Mouse (Mus musculus) hindbrain, embryonic 16.5 days (tissue): ENCODE data around the gene Dicer1. TPM values are rescaled to one million over a fixed set of nuclear protein-coding genes. Genes with fewer than 3 reads are reported as not detected.

Experiments
- ATAC-seq: fragments of 200-750 bp; cut with Nextera tagmentation; 2 replicates; pipeline ENCODE4 v1.8.0; 2017; ENCODE audit warnings: moderate TSS enrichment, moderate library complexity
- H3K27ac ChIP-seq: fragments of 300-500 bp; sonication (generic); 2 replicates; pipeline ENCODE4 v1.5.1; 2014; ENCODE audit warnings: low read depth, mild to moderate bottlenecking, control low read depth, low read length, moderate library complexity
- H3K27me3 ChIP-seq: fragments of 300-500 bp; sonication (generic); replicated peaks from 2 replicates; pipeline ENCODE4 v1.6.1; 2014; ENCODE audit warnings: low read length; ENCODE audit not compliant: control insufficient read depth, insufficient read depth
- H3K36me3 ChIP-seq: fragments of 300-500 bp; sonication (generic); 2 replicates; pipeline ENCODE4 v1.6.1; 2014; ENCODE audit warnings: mild to moderate bottlenecking, low read length, moderate library complexity, mixed read lengths; ENCODE audit not compliant: control insufficient read depth, insufficient read depth
- H3K4me1 ChIP-seq: fragments of 300-500 bp; sonication (generic); 2 replicates; pipeline ENCODE4 v1.6.1; 2014; ENCODE audit warnings: low read depth, low read length; ENCODE audit not compliant: control insufficient read depth, insufficient read depth
- H3K4me2 ChIP-seq: fragments of 300-500 bp; sonication (generic); 2 replicates; pipeline ENCODE4 v1.6.1; 2014; ENCODE audit warnings: mild to moderate bottlenecking, low read length, control low read depth, moderate library complexity
- H3K4me3 ChIP-seq: fragments of 300-500 bp; sonication (generic); 2 replicates; pipeline ENCODE4 v1.5.1; 2014; ENCODE audit warnings: mild to moderate bottlenecking, low read length, control low read depth, moderate library complexity
- H3K9ac ChIP-seq: fragments of 300-500 bp; sonication (generic); 2 replicates; pipeline ENCODE4 v1.6.1; 2014; ENCODE audit warnings: low read depth, mild to moderate bottlenecking, control low read depth, low read length, moderate library complexity
- H3K9me3 ChIP-seq: fragments of 300-500 bp; sonication (generic); 2 replicates; pipeline ENCODE4 v1.6.1; 2014; ENCODE audit warnings: mild to moderate bottlenecking, low read length, moderate library complexity; ENCODE audit not compliant: control insufficient read depth
- WGBS: fragments of 180-500 bp; shearing (Covaris S2); extraction: QIAGEN DNeasy Blood & Tissue Kit; methylation state at CpG from one replicate; pipeline ENCODE4 v1.1.7; 2014; 5-methylcytosine and 5-hydroxymethylcytosine counted together
- polyA plus RNA-seq: library from polyadenylated mRNA; unstranded; fragments of >200 nt; fragmentation: Nextera tagmentation; extraction: Ambion mirVana; gene quantifications from 2 replicates; pipeline ENCODE4 v1.2.1, GENCODE M21; 2015

Dicer1 gene
- polyA plus RNA-seq, 1 experiment from 2014 or later: 23.0 TPM

DNA sequence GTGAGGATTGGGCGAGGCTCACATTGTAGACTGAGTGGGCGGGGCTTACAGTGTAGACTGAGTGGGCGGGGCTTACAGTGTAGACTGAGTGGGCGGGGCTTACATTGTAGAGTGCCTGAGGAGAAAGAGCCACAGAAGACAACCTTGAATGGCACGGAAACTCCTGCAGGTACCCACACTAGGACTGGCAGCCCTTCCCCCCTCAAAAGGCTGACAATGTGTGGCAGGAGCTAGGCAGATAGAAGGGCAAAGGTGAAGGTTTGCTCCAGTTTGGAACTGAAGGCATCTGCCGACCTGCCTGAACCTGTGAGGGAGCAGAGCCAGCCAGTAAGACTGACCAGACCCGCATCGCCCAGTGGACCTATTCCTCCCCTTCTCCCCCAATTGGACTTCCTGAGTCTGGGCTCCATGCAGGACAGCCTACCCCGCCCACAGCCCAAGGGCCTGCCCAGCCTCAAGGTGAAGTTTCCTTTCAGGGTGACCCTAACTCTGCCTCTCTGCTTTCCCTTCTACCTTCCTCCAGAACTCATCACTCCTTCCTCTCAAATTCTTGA, 74.3 kb downstream of the Dicer1 start:
- Histone ChIP-seq H3K27me3 (no peaks in the 10 kb centered on the region), H3K9ac (no peak overlapping the region), H3K4me1 (peaks cover 9% of the 10 kb centered on the region), H3K9me3 (no peaks in the 10 kb centered on the region), H3K27ac (no peak overlapping the region), H3K4me2 (no peak overlapping the region), H3K4me3 (no peak overlapping the region), H3K36me3 (no peaks in the 10 kb centered on the region)
- 96% methylated on average over 9 of the region's 9 CpGs for WGBS
- ATAC-seq: peak; percentile 2; the same call in 1 of the 2 replicates

DNA sequence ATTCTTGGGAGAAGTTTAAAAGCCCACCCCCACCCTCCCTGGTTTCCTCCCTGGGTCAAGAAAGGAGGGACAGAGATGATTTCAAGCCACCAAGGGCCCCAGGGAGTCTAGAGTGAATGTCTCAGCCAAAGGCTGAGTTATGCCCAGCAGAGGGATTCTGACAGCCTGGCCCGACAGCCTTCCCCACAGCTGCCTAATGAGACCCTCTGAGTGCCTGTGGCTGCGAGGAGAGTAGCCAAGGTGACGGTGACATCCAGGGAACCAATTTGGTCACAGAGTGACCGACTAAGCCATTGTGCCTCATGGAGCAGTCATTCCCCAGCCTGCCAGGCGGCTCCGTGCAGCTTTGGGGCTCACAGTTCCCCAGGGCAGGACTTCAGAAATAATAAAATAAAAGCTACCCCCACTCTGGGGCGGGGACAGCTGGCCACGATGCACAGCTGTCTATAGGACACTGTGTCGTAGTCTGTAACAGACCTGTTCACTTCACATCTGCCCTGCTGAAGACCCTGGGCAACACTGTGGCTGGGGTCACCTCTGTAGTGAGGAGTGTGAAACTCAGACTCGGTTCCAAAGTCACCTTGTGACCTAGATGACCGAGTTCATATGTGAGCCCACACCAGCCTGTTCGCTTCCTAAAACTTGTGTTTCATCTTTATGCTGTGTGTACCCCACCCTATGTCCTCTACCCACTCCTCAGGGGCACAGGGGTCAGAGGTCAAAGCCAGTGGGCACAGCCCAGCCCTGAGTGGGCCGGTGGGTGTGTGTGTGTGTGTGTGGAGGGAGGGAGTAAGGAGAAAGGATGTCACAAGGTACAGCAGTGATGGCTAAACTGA, 75.0 kb downstream of the Dicer1 start:
- ATAC-seq: peak; percentile 64
- H3K9ac ChIP-seq: no peak overlapping the region
- 57% methylated on average over 13 of the region's 13 CpGs for WGBS
- H3K27me3 ChIP-seq: no peaks in the 10 kb centered on the region
- no peak overlapping the region for H3K27ac ChIP-seq
- H3K4me2 ChIP-seq: no peak overlapping the region
- peaks cover 9% of the 10 kb centered on the region for H3K4me1 ChIP-seq
- H3K9me3 ChIP-seq: no peaks in the 10 kb centered on the region
- no peaks in the 10 kb centered on the region for H3K36me3 ChIP-seq
- H3K4me3 ChIP-seq: no peak overlapping the region

DNA sequence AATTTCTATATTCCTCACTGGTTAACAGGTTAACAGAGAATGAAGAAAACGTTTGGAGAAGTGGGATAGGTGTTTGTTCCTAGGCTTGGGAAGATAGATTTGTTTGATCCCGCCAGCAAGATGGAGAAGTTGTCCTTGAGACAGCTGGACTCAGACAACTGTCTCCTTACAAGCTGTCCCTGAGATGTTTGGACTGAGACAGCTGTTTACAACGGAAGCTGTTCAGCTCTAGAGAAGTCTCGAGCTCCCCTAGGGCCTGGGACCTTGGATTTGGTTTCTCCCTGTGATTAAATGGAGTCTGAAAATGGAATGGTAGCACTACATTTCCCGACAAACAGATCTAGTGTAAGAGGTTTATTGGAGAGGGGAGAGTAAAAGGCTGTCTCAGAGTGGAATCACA, 78.8 kb downstream of the Dicer1 start:
- Histone ChIP-seq H3K4me1 (no peaks in the 10 kb centered on the region), H3K27me3 (no peaks in the 10 kb centered on the region), H3K9ac (no peak overlapping the region), H3K27ac (no peak overlapping the region), H3K9me3 (no peaks in the 10 kb centered on the region), H3K4me3 (no peak overlapping the region), H3K36me3 (no peaks in the 10 kb centered on the region), H3K4me2 (no peak overlapping the region)
- 70% methylated on average over 5 of the region's 5 CpGs for whole genome bisulfite sequencing
- no peak for ATAC-seq

DNA sequence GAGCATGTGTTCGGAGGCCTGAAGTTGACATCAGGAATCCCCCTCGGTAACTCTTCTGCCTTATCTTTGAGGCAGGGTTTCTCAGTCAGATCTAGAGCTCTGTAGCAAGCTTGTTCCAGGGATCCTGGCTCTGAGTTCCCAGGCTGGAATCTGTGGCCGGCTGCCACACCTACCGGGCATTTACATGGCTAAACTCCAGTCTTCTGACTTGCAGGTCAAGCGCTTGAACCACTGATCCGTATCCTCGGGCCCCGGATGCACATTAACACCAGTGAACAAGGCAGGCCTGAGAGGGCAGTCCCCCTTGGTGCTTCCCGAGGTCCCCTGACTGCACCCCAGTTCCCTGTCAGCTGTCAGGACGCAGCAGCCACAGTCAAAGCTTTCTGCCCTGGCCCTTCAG, 79.3 kb downstream of the Dicer1 start:
- H3K9ac ChIP-seq: no peak overlapping the region
- WGBS: 70% methylated on average over 10 of the region's 10 CpGs
- no peak overlapping the region for H3K27ac ChIP-seq
- ATAC-seq: no peak
- no peaks in the 10 kb centered on the region for H3K36me3 ChIP-seq
- no peaks in the 10 kb centered on the region for H3K27me3 ChIP-seq
- H3K4me2 ChIP-seq: no peak overlapping the region
- H3K4me3 ChIP-seq: no peak overlapping the region
- H3K4me1 ChIP-seq: no peaks in the 10 kb centered on the region
- no peaks in the 10 kb centered on the region for H3K9me3 ChIP-seq

DNA sequence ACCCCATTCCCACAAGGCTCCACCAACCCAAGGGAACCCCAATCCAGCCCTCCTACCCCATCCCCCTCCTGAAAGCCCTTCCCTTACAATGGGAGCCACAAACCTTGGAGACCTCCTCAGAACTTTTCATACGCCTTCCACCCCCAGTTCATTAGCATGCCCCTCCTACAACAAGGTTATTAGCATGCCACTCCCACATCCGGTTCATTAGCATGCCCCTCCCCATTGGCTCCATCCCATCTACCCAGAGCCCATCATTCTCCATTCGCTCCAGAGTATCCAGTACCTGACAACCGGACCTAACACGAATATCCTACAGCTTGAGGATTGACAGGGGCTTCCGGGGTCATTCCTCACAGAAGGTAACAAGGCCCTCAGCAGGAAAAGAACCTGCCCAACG, 83.9 kb downstream of the Dicer1 start:
- Histone ChIP-seq H3K4me2 (no peak overlapping the region), H3K4me3 (no peak overlapping the region), H3K27me3 (no peaks in the 10 kb centered on the region), H3K9me3 (no peaks in the 10 kb centered on the region), H3K27ac (no peak overlapping the region), H3K9ac (no peak overlapping the region), H3K4me1 (no peaks in the 10 kb centered on the region), H3K36me3 (no peaks in the 10 kb centered on the region)
- WGBS: 81% methylated on average over 7 of the region's 7 CpGs
- ATAC-seq: no peak

DNA sequence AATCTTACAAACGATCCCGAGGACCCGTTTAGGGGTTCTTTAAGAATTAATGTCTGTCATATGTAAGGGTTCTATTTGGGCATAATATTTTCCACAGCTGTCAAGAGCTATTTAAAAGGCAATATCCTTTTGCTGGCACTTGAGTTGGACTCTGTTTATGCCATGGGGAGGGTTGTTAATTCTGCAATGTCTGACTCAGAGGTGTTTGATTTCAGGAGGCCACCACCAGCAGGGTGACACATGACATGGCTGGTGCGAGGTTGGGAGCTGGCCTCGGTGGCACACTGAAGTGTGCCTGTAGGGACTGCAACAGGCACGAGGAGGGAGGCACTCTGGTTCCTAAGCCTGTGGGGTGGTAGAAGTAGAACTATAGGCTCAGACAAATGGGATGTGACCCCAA, 85.8 kb downstream of the Dicer1 start:
- H3K9me3 ChIP-seq: no peaks in the 10 kb centered on the region
- no peak overlapping the region for H3K4me2 ChIP-seq
- H3K4me3 ChIP-seq: no peak overlapping the region
- no peak for ATAC-seq
- no peak overlapping the region for H3K27ac ChIP-seq
- no peaks in the 10 kb centered on the region for H3K4me1 ChIP-seq
- WGBS: 79% methylated on average over 6 of the region's 6 CpGs
- H3K9ac ChIP-seq: no peak overlapping the region
- H3K36me3 ChIP-seq: no peaks in the 10 kb centered on the region
- no peaks in the 10 kb centered on the region for H3K27me3 ChIP-seq

DNA sequence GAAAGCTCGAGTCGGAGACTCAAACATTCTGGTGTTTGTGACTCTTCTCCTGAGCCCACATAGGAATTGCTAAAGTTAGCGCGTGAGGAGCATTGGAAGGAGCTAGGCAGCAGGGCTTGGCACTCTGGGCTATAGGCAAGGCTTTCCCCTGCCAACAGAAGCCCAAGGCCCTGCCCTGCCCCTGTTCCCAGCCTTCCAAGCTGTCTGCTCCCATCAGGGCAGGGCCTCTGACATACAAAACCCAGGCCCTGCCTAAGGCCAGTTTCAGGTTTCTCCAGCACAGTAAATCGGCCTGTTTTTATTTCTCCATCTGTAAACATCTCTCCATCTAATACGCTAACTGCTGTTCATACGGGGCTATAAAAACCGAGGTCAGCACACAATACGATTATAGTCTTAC, 86.2 kb downstream of the Dicer1 start:
- no peak overlapping the region for H3K9ac ChIP-seq
- H3K4me1 ChIP-seq: no peaks in the 10 kb centered on the region
- H3K9me3 ChIP-seq: no peaks in the 10 kb centered on the region
- H3K27me3 ChIP-seq: no peaks in the 10 kb centered on the region
- H3K27ac ChIP-seq: no peak overlapping the region
- H3K36me3 ChIP-seq: no peaks in the 10 kb centered on the region
- 87% methylated on average over 9 of the region's 9 CpGs for WGBS
- no peak overlapping the region for H3K4me2 ChIP-seq
- ATAC-seq: no peak
- no peak overlapping the region for H3K4me3 ChIP-seq

DNA sequence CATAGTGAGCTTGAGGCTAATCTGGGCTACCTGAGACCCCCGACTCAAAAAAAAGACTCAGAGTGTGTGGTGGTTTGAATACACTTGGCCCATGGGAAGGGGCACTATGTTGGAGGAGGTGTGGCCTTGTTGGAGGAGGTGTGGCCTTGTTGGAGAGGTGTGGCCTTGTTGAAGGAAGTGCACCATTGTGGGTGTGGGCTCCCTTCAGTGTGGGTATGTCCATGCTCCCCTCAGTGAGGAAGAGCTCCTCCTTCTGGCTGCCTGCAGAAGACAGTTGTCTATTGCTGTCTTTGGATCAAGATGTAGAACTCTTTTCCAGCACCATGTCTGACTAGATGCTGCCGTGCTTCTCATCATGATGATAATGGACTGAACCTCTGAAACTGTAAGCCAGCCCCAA, 95.6 kb downstream of the Dicer1 start:
- Histone ChIP-seq H3K27ac (no peak overlapping the region), H3K4me1 (peaks cover 4% of the 10 kb centered on the region; the same call in 1 of the 2 replicates), H3K9me3 (no peaks in the 10 kb centered on the region), H3K4me2 (no peak overlapping the region), H3K27me3 (no peaks in the 10 kb centered on the region), H3K36me3 (no peaks in the 10 kb centered on the region), H3K9ac (no peak overlapping the region), H3K4me3 (no peak overlapping the region)
- ATAC-seq: no peak
- WGBS: 98% methylated on average over 2 of the region's 2 CpGs

DNA sequence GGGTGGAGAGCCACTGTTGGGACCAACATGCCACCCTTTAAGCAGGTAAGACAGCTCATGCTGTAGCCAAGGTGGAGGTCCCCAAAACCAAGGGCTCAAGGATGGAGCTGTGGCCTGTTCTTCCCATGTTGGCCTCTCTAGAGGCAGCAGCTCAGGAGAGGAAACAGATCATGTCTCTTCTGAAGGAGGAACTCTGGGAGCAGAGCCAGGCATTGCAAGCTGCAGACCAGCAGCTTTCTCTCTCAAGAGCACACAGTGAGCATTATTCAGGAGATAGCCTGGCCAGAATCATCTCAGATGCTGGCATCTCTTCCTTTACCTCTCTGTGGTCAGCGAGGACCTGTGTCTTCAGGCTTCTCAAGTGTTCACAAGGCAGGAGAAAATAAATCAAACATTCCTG, 96.7 kb downstream of the Dicer1 start:
- Histone ChIP-seq H3K4me1 (peaks cover 10% of the 10 kb centered on the region), H3K9me3 (no peaks in the 10 kb centered on the region), H3K27me3 (no peaks in the 10 kb centered on the region), H3K9ac (no peak overlapping the region), H3K4me3 (no peak overlapping the region), H3K27ac (no peak overlapping the region), H3K36me3 (no peaks in the 10 kb centered on the region), H3K4me2 (no peak overlapping the region)
- no peak for ATAC-seq
- whole genome bisulfite sequencing: 83% methylated on average over 1 of the region's 1 CpGs
